Mouse (Mus musculus): Measurements from ENCODE around the gene Ppargc1a. TPM values are rescaled to one million over a fixed set of nuclear protein-coding genes. Genes with fewer than 3 reads are reported as not detected.

Gene Ppargc1a
- polyA plus RNA-seq (2014; fragmentation: Nextera tagmentation; extraction: Ambion mirVana) = 2.7 and 3.2 TPM in 2 replicates

GRCm38 (mm10) chr5:51567659-51568058 is at the start of gene Ppargc1a:
TSS of gene Ppargc1a (minus strand) at chr5:51567726.
- Histone ChIP-seq H3K4me2 (ENCODE audit: low read depth, low read length) (no peak within 1 kb of the TSS), H3K4me3 (ENCODE audit: low read depth, low read length) (no peak within 1 kb of the TSS), H3K9me3 (replicated peaks; ENCODE audit: control insufficient read depth, low read length) (no peaks in the 10 kb centered on the region), H3K9ac (replicated peaks; ENCODE audit: low read length) (no peak within 1 kb of the TSS), H3K4me1 (ENCODE audit: control insufficient read depth, insufficient read depth, low read length) (no peaks in the 10 kb centered on the region), H3K27ac (replicated peaks; ENCODE audit: low read depth, low read length) (no peak within 1 kb of the TSS), H3K36me3 (replicated peaks; ENCODE audit: control insufficient read depth, insufficient read depth, low read depth, low read length) (no peaks in the 10 kb centered on the region), H3K27me3 (ENCODE audit: control insufficient read depth, insufficient read depth, low read length) (no peaks in the 10 kb centered on the region)
- WGBS = 45% methylated on average over 6 of the region's 6 CpGs
- peak; percentile 52 for DNase-seq (ENCODE audit: low spot score)
- ATAC-seq (replicated peaks; ENCODE audit: insufficient number of reproducible peaks, low FRiP score, low TSS enrichment, low read depth) = no peak; the same call in 1 of the 2 replicates

GRCm38 (mm10) chr5:51616877-51617276 is 49.4 kb upstream of the Ppargc1a start:
- Histone ChIP-seq H3K9me3 (replicated peaks; ENCODE audit: control insufficient read depth, low read length) (no peaks in the 10 kb centered on the region), H3K4me3 (ENCODE audit: low read depth, low read length) (no peak overlapping the region), H3K27ac (replicated peaks; ENCODE audit: low read depth, low read length) (no peak overlapping the region), H3K27me3 (ENCODE audit: control insufficient read depth, insufficient read depth, low read length) (no peaks in the 10 kb centered on the region), H3K4me1 (ENCODE audit: control insufficient read depth, insufficient read depth, low read length) (no peaks in the 10 kb centered on the region), H3K9ac (replicated peaks; ENCODE audit: low read length) (no peak overlapping the region), H3K36me3 (replicated peaks; ENCODE audit: control insufficient read depth, insufficient read depth, low read depth, low read length) (no peaks in the 10 kb centered on the region), H3K4me2 (ENCODE audit: low read depth, low read length) (no peak overlapping the region)
- peak; percentile 13 for DNase-seq (ENCODE audit: low spot score)
- 45% methylated on average over 1 of the region's 1 CpGs for WGBS
- ATAC-seq (replicated peaks; ENCODE audit: insufficient number of reproducible peaks, low FRiP score, low TSS enrichment, low read depth) = no peak

GRCm38 (mm10) chr5:51612049-51612448 is 44.5 kb upstream of the Ppargc1a start:
- H3K9ac ChIP-seq (replicated peaks; ENCODE audit: low read length) = no peak overlapping the region
- ATAC-seq (replicated peaks; ENCODE audit: insufficient number of reproducible peaks, low FRiP score, low TSS enrichment, low read depth) (no peak), DNase-seq (ENCODE audit: low spot score) (no peak)
- no peaks in the 10 kb centered on the region for H3K27me3 ChIP-seq (ENCODE audit: control insufficient read depth, insufficient read depth, low read length)
- no peak overlapping the region for H3K27ac ChIP-seq (replicated peaks; ENCODE audit: low read depth, low read length)
- no peak overlapping the region for H3K4me3 ChIP-seq (ENCODE audit: low read depth, low read length)
- no peaks in the 10 kb centered on the region for H3K36me3 ChIP-seq (replicated peaks; ENCODE audit: control insufficient read depth, insufficient read depth, low read depth, low read length)
- no peaks in the 10 kb centered on the region for H3K9me3 ChIP-seq (replicated peaks; ENCODE audit: control insufficient read depth, low read length)
- 89% methylated on average over 4 of the region's 4 CpGs for WGBS
- no peak overlapping the region for H3K4me2 ChIP-seq (ENCODE audit: low read depth, low read length)
- no peaks in the 10 kb centered on the region for H3K4me1 ChIP-seq (ENCODE audit: control insufficient read depth, insufficient read depth, low read length)

GRCm38 (mm10) chr5:51607686-51608480 is 40.4 kb upstream of the Ppargc1a start:
- Histone ChIP-seq H3K4me3 (ENCODE audit: low read depth, low read length) (no peak overlapping the region), H3K36me3 (replicated peaks; ENCODE audit: control insufficient read depth, insufficient read depth, low read depth, low read length) (no peaks in the 10 kb centered on the region), H3K4me2 (ENCODE audit: low read depth, low read length) (no peak overlapping the region), H3K9ac (replicated peaks; ENCODE audit: low read length) (no peak overlapping the region), H3K4me1 (ENCODE audit: control insufficient read depth, insufficient read depth, low read length) (no peaks in the 10 kb centered on the region), H3K27ac (replicated peaks; ENCODE audit: low read depth, low read length) (no peak overlapping the region), H3K27me3 (ENCODE audit: control insufficient read depth, insufficient read depth, low read length) (no peaks in the 10 kb centered on the region), H3K9me3 (replicated peaks; ENCODE audit: control insufficient read depth, low read length) (no peaks in the 10 kb centered on the region)
- 79% methylated on average over 6 of the region's 6 CpGs for WGBS
- ATAC-seq (replicated peaks; ENCODE audit: insufficient number of reproducible peaks, low FRiP score, low TSS enrichment, low read depth) (no peak), DNase-seq (ENCODE audit: low spot score) (no peak)

GRCm38 (mm10) chr5:51599549-51599948 is 32.0 kb upstream of the Ppargc1a start:
- no peak overlapping the region for H3K4me3 ChIP-seq (ENCODE audit: low read depth, low read length)
- ATAC-seq (replicated peaks; ENCODE audit: insufficient number of reproducible peaks, low FRiP score, low TSS enrichment, low read depth) = no peak
- H3K9me3 ChIP-seq (replicated peaks; ENCODE audit: control insufficient read depth, low read length) = no peaks in the 10 kb centered on the region
- 86% methylated on average over 6 of the region's 6 CpGs for WGBS
- H3K36me3 ChIP-seq (replicated peaks; ENCODE audit: control insufficient read depth, insufficient read depth, low read depth, low read length) = no peaks in the 10 kb centered on the region
- H3K4me1 ChIP-seq (ENCODE audit: control insufficient read depth, insufficient read depth, low read length) = no peaks in the 10 kb centered on the region
- no peak overlapping the region for H3K27ac ChIP-seq (replicated peaks; ENCODE audit: low read depth, low read length)
- H3K4me2 ChIP-seq (ENCODE audit: low read depth, low read length) = no peak overlapping the region
- H3K9ac ChIP-seq (replicated peaks; ENCODE audit: low read length) = no peak overlapping the region
- no peak for DNase-seq (ENCODE audit: low spot score)
- no peaks in the 10 kb centered on the region for H3K27me3 ChIP-seq (ENCODE audit: control insufficient read depth, insufficient read depth, low read length)

- ATAC-seq (replicated peaks; ENCODE audit: insufficient number of reproducible peaks, low FRiP score, low TSS enrichment, low read depth) (no peak), DNase-seq (ENCODE audit: low spot score) (no peak)
- H3K9me3 ChIP-seq (replicated peaks; ENCODE audit: control insufficient read depth, low read length) = no peaks in the 10 kb centered on the region
- H3K4me1 ChIP-seq (ENCODE audit: control insufficient read depth, insufficient read depth, low read length) = no peaks in the 10 kb centered on the region
- H3K4me2 ChIP-seq (ENCODE audit: low read depth, low read length) = no peak overlapping the region
- 91% methylated on average over 9 of the region's 9 CpGs for WGBS
- no peak overlapping the region for H3K27ac ChIP-seq (replicated peaks; ENCODE audit: low read depth, low read length)
- no peak overlapping the region for H3K9ac ChIP-seq (replicated peaks; ENCODE audit: low read length)
- no peaks in the 10 kb centered on the region for H3K27me3 ChIP-seq (ENCODE audit: control insufficient read depth, insufficient read depth, low read length)
- H3K36me3 ChIP-seq (replicated peaks; ENCODE audit: control insufficient read depth, insufficient read depth, low read depth, low read length) = no peaks in the 10 kb centered on the region
- H3K4me3 ChIP-seq (ENCODE audit: low read depth, low read length) = no peak overlapping the region
Measured at GRCm38 (mm10) chr5:51595644-51596043, 28.1 kb upstream of the Ppargc1a start.

- no peak overlapping the region for H3K4me3 ChIP-seq (ENCODE audit: low read depth, low read length)
- H3K9me3 ChIP-seq (replicated peaks; ENCODE audit: control insufficient read depth, low read length) = no peaks in the 10 kb centered on the region
- no peak overlapping the region for H3K4me2 ChIP-seq (ENCODE audit: low read depth, low read length)
- no peak overlapping the region for H3K27ac ChIP-seq (replicated peaks; ENCODE audit: low read depth, low read length)
- ATAC-seq (replicated peaks; ENCODE audit: insufficient number of reproducible peaks, low FRiP score, low TSS enrichment, low read depth) (no peak), DNase-seq (ENCODE audit: low spot score) (no peak)
- H3K27me3 ChIP-seq (ENCODE audit: control insufficient read depth, insufficient read depth, low read length) = no peaks in the 10 kb centered on the region
- no peaks in the 10 kb centered on the region for H3K36me3 ChIP-seq (replicated peaks; ENCODE audit: control insufficient read depth, insufficient read depth, low read depth, low read length)
- no peaks in the 10 kb centered on the region for H3K4me1 ChIP-seq (ENCODE audit: control insufficient read depth, insufficient read depth, low read length)
- WGBS = 53% methylated on average over 5 of the region's 5 CpGs
- no peak overlapping the region for H3K9ac ChIP-seq (replicated peaks; ENCODE audit: low read length)
Measured at GRCm38 (mm10) chr5:51592206-51592605, 24.7 kb upstream of the Ppargc1a start.

GRCm38 (mm10) chr5:51591537-51592154 is 24.1 kb upstream of the Ppargc1a start:
- Histone ChIP-seq H3K4me3 (ENCODE audit: low read depth, low read length) (no peak overlapping the region), H3K27me3 (ENCODE audit: control insufficient read depth, insufficient read depth, low read length) (no peaks in the 10 kb centered on the region), H3K27ac (replicated peaks; ENCODE audit: low read depth, low read length) (no peak overlapping the region), H3K36me3 (replicated peaks; ENCODE audit: control insufficient read depth, insufficient read depth, low read depth, low read length) (no peaks in the 10 kb centered on the region), H3K9me3 (replicated peaks; ENCODE audit: control insufficient read depth, low read length) (no peaks in the 10 kb centered on the region), H3K4me2 (ENCODE audit: low read depth, low read length) (no peak overlapping the region), H3K4me1 (ENCODE audit: control insufficient read depth, insufficient read depth, low read length) (no peaks in the 10 kb centered on the region), H3K9ac (replicated peaks; ENCODE audit: low read length) (no peak overlapping the region)
- WGBS = 20% methylated on average over 11 of the region's 11 CpGs
- peak; percentile 48; the same call in 1 of the 2 replicates for ATAC-seq (replicated peaks; ENCODE audit: insufficient number of reproducible peaks, low FRiP score, low TSS enrichment, low read depth)
- peak; percentile 53 for DNase-seq (ENCODE audit: low spot score)

All from embryonic facial prominence, embryonic 11.5 days (tissue).